Mouse (Mus musculus) ovary, postnatal 36 days (tissue): ENCODE measurements around the gene Nampt.

Source experiments
- DNase-seq: peaks from one replicate; pipeline ENCODE4 v3.0.0; 2022; ENCODE audit warnings: low spot score, mixed read lengths

Gene Nampt

GRCm38 (mm10) chr12:32819416-32819815, at the start of gene Nampt:
Gene Nampt (plus strand): TSS chr12:32819545.
- no peak for DNase-seq

- no peak for DNase-seq
These were observed 48.6 kb upstream of the Nampt start for GRCm38 (mm10) chr12:32770766-32771165.

- DNase-seq: no peak
These were observed 44.8 kb upstream of the Nampt start for GRCm38 (mm10) chr12:32774592-32774991.

- DNase-seq: no peak
These were observed 30.3 kb upstream of the Nampt start for GRCm38 (mm10) chr12:32789092-32789491.

- DNase-seq: no peak
These were observed 23.4 kb upstream of the Nampt start for GRCm38 (mm10) chr12:32795765-32796471.

- DNase-seq: no peak
These were observed 21.9 kb upstream of the Nampt start for GRCm38 (mm10) chr12:32797438-32797837.

- no peak for DNase-seq
These were observed 18.3 kb upstream of the Nampt start for GRCm38 (mm10) chr12:32801078-32801477.

GRCm38 (mm10) chr12:32805559-32805958, 13.8 kb upstream of the Nampt start:
- no peak for DNase-seq

- DNase-seq: peak; percentile 99
These were observed 669 bp downstream of the Nampt start for GRCm38 (mm10) chr12:32819823-32820605.

GRCm38 (mm10) chr12:32820688-32821503, 1.6 kb downstream of the Nampt start:
- DNase-seq: peak; percentile 80

- no peak for DNase-seq
These were observed 2.2 kb downstream of the Nampt start for GRCm38 (mm10) chr12:32821504-32822011.

- DNase-seq: no peak
These were observed 2.7 kb downstream of the Nampt start for GRCm38 (mm10) chr12:32822066-32822465.

GRCm38 (mm10) chr12:32824586-32824985, 5.2 kb downstream of the Nampt start:
- no peak for DNase-seq

- DNase-seq: peak; percentile 43
These were observed 7.6 kb downstream of the Nampt start for GRCm38 (mm10) chr12:32826971-32827370.

GRCm38 (mm10) chr12:32828137-32828760, 8.9 kb downstream of the Nampt start:
- no peak for DNase-seq

- no peak for DNase-seq
These were observed 10.2 kb downstream of the Nampt start for GRCm38 (mm10) chr12:32829321-32830090.

- no peak for DNase-seq
These were observed 12.7 kb downstream of the Nampt start for GRCm38 (mm10) chr12:32832076-32832475.

GRCm38 (mm10) chr12:32834781-32835180, 15.4 kb downstream of the Nampt start:
- no peak for DNase-seq

GRCm38 (mm10) chr12:32835235-32835634, 15.9 kb downstream of the Nampt start:
- no peak for DNase-seq

GRCm38 (mm10) chr12:32838406-32838805, 19.1 kb downstream of the Nampt start:
- DNase-seq: no peak

GRCm38 (mm10) chr12:32838954-32839353, 19.6 kb downstream of the Nampt start:
- no peak for DNase-seq
